In genomic region chr5:138948031-138948980, GRCm38 (mm10) we compare ENCODE assay signal across 9 mouse cellular contexts. TPM values are rescaled to one million over a fixed set of nuclear protein-coding genes. Genes with fewer than 3 reads are reported as not detected.
DNase-seq lines count a peak whose midpoint lies in the region; ATAC-seq and TF ChIP-seq lines count a peak whose summit lies in the region.
"Had no signal": no experiment of that assay in that cellular context is flagged by ENCODE, and none has a peak within 500 bp of the region (broad histone marks: within the 10 kb centered on the region; RNA-seq: fewer than 3 reads in every experiment).

No protein-coding gene starts in this region.

- H3K4me2 ChIP-seq in hindbrain, embryonic 15.5 days = no peak overlapping the region
- peak overlapping the region; percentile 38 for H3K4me2 ChIP-seq in lung, embryonic 14.5 days

- intact Hi-C loops in gastrocnemius, postnatal 14 days (cut with DNase I; ENCODE audit: low total_unique reads) = no loop called here

- TF ChIP-seq CTCF in lung, embryonic 14.5 days (IDR thresholded peaks at IDR 0.05; ENCODE audit: low read depth) = no peak

- WGBS in hindbrain, embryonic 15.5 days = 21% methylated on average over 13 of the region's 13 CpGs
- WGBS in lung, embryonic 14.5 days = 18% methylated on average over 13 of the region's 13 CpGs

- H3K9me3 ChIP-seq in hindbrain, embryonic 15.5 days = no peaks in the 10 kb centered on the region
- H3K9me3 ChIP-seq in lung, embryonic 14.5 days (ENCODE audit: low read depth, low read length) = no peaks in the 10 kb centered on the region

- peaks cover 16% of the 10 kb centered on the region for H3K4me1 ChIP-seq in hindbrain, embryonic 15.5 days (replicated peaks)
- H3K4me1 ChIP-seq in lung, embryonic 14.5 days (ENCODE audit: insufficient read depth) = peaks cover 37% of the 10 kb centered on the region

- H3K36me3 ChIP-seq in hindbrain, embryonic 15.5 days = no peaks in the 10 kb centered on the region
- no peaks in the 10 kb centered on the region for H3K36me3 ChIP-seq in lung, embryonic 14.5 days (ENCODE audit: insufficient read depth)

- no peak overlapping the region for H3K9ac ChIP-seq in hindbrain, embryonic 15.5 days
- no peak overlapping the region for H3K9ac ChIP-seq in lung, embryonic 14.5 days

- peak; percentile 19 to 46 for DNase-seq in cerebellum, postnatal 25 days
- DNase-seq in cerebellum, adult 9-11 months = no peak
- peak; percentile 48 for DNase-seq in adrenal gland, adult 2 months
- peak; percentile 61 for DNase-seq in gastrocnemius, postnatal 14 days
- DNase-seq in lung, embryonic 14.5 days = peak; percentile 90
- no peak for DNase-seq in spleen, postnatal 14 days (ENCODE audit: low spot score in 2 of 2)

- no peak overlapping the region for H3K4me3 ChIP-seq in hindbrain, embryonic 15.5 days
- H3K4me3 ChIP-seq in lung, embryonic 14.5 days (ENCODE audit: low read depth, low read length) = no peak overlapping the region
- H3K4me3 ChIP-seq: layer of hippocampus, adult 2 months had no signal

- ATAC-seq in hindbrain, embryonic 15.5 days (ENCODE audit: low FRiP score, low read depth) = peak; percentile 69
- ATAC-seq in lung, embryonic 14.5 days (ENCODE audit: insufficient read depth) = peak; percentile 59
- ATAC-seq in inflammation-experienced regulatory T-cells, adult 6 months = no peak

- no peak overlapping the region for H3K27ac ChIP-seq in hindbrain, embryonic 15.5 days (replicated peaks)
- H3K27ac ChIP-seq in lung, embryonic 14.5 days (ENCODE audit: low read depth) = peak overlapping the region; percentile 68
- H3K27ac ChIP-seq: layer of hippocampus, adult 2 months had no signal

- H3K27me3 ChIP-seq in hindbrain, embryonic 15.5 days = no peaks in the 10 kb centered on the region
- H3K27me3 ChIP-seq in lung, embryonic 14.5 days (ENCODE audit: insufficient read depth, low read length) = no peaks in the 10 kb centered on the region

RNA-seq across cellular contexts. Expression of gene Pdgfa, which starts 48.9 kb away (rescaled TPM):
- 10 to 100 TPM; 23.8 to 37.5 TPM for total RNA-seq in adrenal gland, adult 2 months (2021)
- 42.9 and 56.9 TPM in 2 replicates for polyA plus RNA-seq in adrenal gland, adult 2 months (2012; rRNA removed)
- total RNA-seq in gastrocnemius, postnatal 14 days (2021) = 10 to 100 TPM; 15.8 to 22.3 TPM
- polyA plus RNA-seq in hindbrain, embryonic 15.5 days (2015; fragmentation: Nextera tagmentation; extraction: Ambion mirVana) = 23.5 and 24.8 TPM in 2 replicates
- polyA plus RNA-seq in lung, embryonic 14.5 days (2014; fragmentation: Nextera tagmentation; extraction: Ambion mirVana) = 40.9 and 46.0 TPM in 2 replicates
- polyA plus RNA-seq in inflammation-experienced regulatory T-cells, adult 6 months (2017; shearing (Covaris generic)) = under 1 TPM in 1 of 3 experiments, not detected in 2; 0.35 TPM

Comparison
In these comparisons a context has a peak if more than half of its experiments do, and no peak if none do; other contexts are left out.
1. DNase-seq: peak in cerebellum, postnatal 25 days (2 of 2), adrenal gland, adult 2 months (single experiment), gastrocnemius, postnatal 14 days (single experiment) and lung, embryonic 14.5 days (single experiment); none in cerebellum, adult 9-11 months (single experiment) and spleen, postnatal 14 days (0 of 2).
2. RNA of gene Pdgfa, which starts 48.9 kb away (polyA plus RNA-seq): 42.9 to 56.9 TPM in adrenal gland, adult 2 months, 40.9 to 46.0 TPM in lung, embryonic 14.5 days and 23.5 to 24.8 TPM in hindbrain, embryonic 15.5 days; 0.35 TPM in inflammation-experienced regulatory T-cells, adult 6 months; every median in the first group is over 10 times any median in the second.